Comparison of ENCODE assay signal across 10 mouse cellular contexts in genomic region chr8:86713407-86714188, GRCm38 (mm10). TPM values are rescaled to one million over a fixed set of nuclear protein-coding genes. Genes with fewer than 3 reads are reported as not detected.
DNase-seq lines count a peak whose midpoint lies in the region; ATAC-seq and TF ChIP-seq lines count a peak whose summit lies in the region.
"Had no signal": no experiment of that assay in that cellular context is flagged by ENCODE, and none has a peak within 500 bp of the region (broad histone marks: within the 10 kb centered on the region; RNA-seq: fewer than 3 reads in every experiment).

No protein-coding gene starts in this region.

- no peak overlapping the region for H3K4me2 ChIP-seq in stomach, embryonic 15.5 days
- no peak overlapping the region for H3K4me2 ChIP-seq in stomach, postnatal 0 days (replicated peaks; ENCODE audit: low read depth)
- H3K4me2 ChIP-seq in hindbrain, embryonic 13.5 days, result no peak overlapping the region
- no peak overlapping the region for H3K4me2 ChIP-seq in midbrain, embryonic 11.5 days

- H3K27me3 ChIP-seq in stomach, embryonic 15.5 days (replicated peaks), result no peaks in the 10 kb centered on the region
- no peaks in the 10 kb centered on the region for H3K27me3 ChIP-seq in stomach, postnatal 0 days (ENCODE audit: control insufficient read depth, insufficient read depth, low read length)
- no peaks in the 10 kb centered on the region for H3K27me3 ChIP-seq in hindbrain, embryonic 13.5 days
- H3K27me3 ChIP-seq in midbrain, embryonic 11.5 days (ENCODE audit: control insufficient read depth, insufficient read depth, low read length), result no peaks in the 10 kb centered on the region

- H3K4me1 ChIP-seq in stomach, embryonic 15.5 days, result no peaks in the 10 kb centered on the region
- no peaks in the 10 kb centered on the region for H3K4me1 ChIP-seq in stomach, postnatal 0 days (replicated peaks; ENCODE audit: control insufficient read depth, insufficient read depth)
- peaks cover 26% of the 10 kb centered on the region for H3K4me1 ChIP-seq in hindbrain, embryonic 13.5 days (replicated peaks)
- H3K4me1 ChIP-seq in midbrain, embryonic 11.5 days (ENCODE audit: control insufficient read depth, insufficient read depth, low read length), result peaks cover 7% of the 10 kb centered on the region

- no peak overlapping the region for H3K4me3 ChIP-seq in stomach, embryonic 15.5 days (replicated peaks)
- no peak overlapping the region for H3K4me3 ChIP-seq in stomach, postnatal 0 days (ENCODE audit: low read depth, low read length)
- H3K4me3 ChIP-seq in hindbrain, embryonic 13.5 days, result no peak overlapping the region
- H3K4me3 ChIP-seq in midbrain, embryonic 11.5 days (ENCODE audit: low read depth, low read length), result no peak overlapping the region
- H3K4me3 ChIP-seq: erythroblast, embryonic 14.5 days had no signal

- no peak for DNase-seq in stomach, postnatal 0 days (ENCODE audit: low spot score)
- peak; percentile 90 for DNase-seq in midbrain, embryonic 11.5 days (ENCODE audit: low spot score, missing footprints)
- DNase-seq in thymus, postnatal 0 days (ENCODE audit: low spot score), result no peak
- no peak for DNase-seq in urinary bladder, postnatal 25 days (ENCODE audit: low spot score)
- no peak for DNase-seq in ovary, postnatal 14 days (ENCODE audit: low spot score)
- DNase-seq in gastrocnemius, postnatal 4 days (ENCODE audit: low spot score in 2 of 2), result no peak

- ATAC-seq in stomach, embryonic 15.5 days (ENCODE audit: insufficient read depth, low FRiP score, low read depth), result no peak
- ATAC-seq in stomach, postnatal 0 days (ENCODE audit: low FRiP score, low TSS enrichment), result no peak
- peak; percentile 82 for ATAC-seq in hindbrain, embryonic 13.5 days (ENCODE audit: low FRiP score)
- ATAC-seq in midbrain, embryonic 11.5 days (ENCODE audit: low FRiP score), result peak; percentile 86

- H3K27ac ChIP-seq in stomach, embryonic 15.5 days, result peak overlapping the region; percentile 31; the same call in 1 of the 2 replicates
- no peak overlapping the region for H3K27ac ChIP-seq in stomach, postnatal 0 days (replicated peaks)
- H3K27ac ChIP-seq in hindbrain, embryonic 13.5 days, result peak overlapping the region; percentile 60
- peak overlapping the region; percentile 70 for H3K27ac ChIP-seq in midbrain, embryonic 11.5 days (ENCODE audit: low read depth, low read length)
- H3K27ac ChIP-seq: liver, embryonic 14.5 days had no signal

- H3K9ac ChIP-seq in stomach, embryonic 15.5 days, result no peak overlapping the region
- H3K9ac ChIP-seq in stomach, postnatal 0 days (ENCODE audit: low read length), result no peak overlapping the region
- no peak overlapping the region for H3K9ac ChIP-seq in hindbrain, embryonic 13.5 days
- H3K9ac ChIP-seq in midbrain, embryonic 11.5 days (ENCODE audit: low read length), result no peak overlapping the region
- H3K9ac ChIP-seq: liver, embryonic 14.5 days had no signal

- no peaks in the 10 kb centered on the region for H3K9me3 ChIP-seq in stomach, embryonic 15.5 days
- no peaks in the 10 kb centered on the region for H3K9me3 ChIP-seq in stomach, postnatal 0 days (ENCODE audit: control insufficient read depth, low read length)
- no peaks in the 10 kb centered on the region for H3K9me3 ChIP-seq in hindbrain, embryonic 13.5 days
- no peaks in the 10 kb centered on the region for H3K9me3 ChIP-seq in midbrain, embryonic 11.5 days (ENCODE audit: control insufficient read depth, low read length)

- 63% methylated on average over 14 of the region's 14 CpGs for WGBS in stomach, embryonic 15.5 days
- 72% methylated on average over 14 of the region's 14 CpGs for WGBS in stomach, postnatal 0 days
- WGBS in hindbrain, embryonic 13.5 days, result 41% methylated on average over 14 of the region's 14 CpGs
- WGBS in midbrain, embryonic 11.5 days, result 67% methylated on average over 14 of the region's 14 CpGs

- TF ChIP-seq CTCF in stomach, postnatal 0 days (IDR thresholded peaks at IDR 0.05; ENCODE audit: low read depth), result no peak

- TF ChIP-seq EP300 in stomach, postnatal 0 days (optimal IDR thresholded peaks at IDR 0.05), result no peak

- peaks cover 10% of the 10 kb centered on the region for H3K36me3 ChIP-seq in stomach, embryonic 15.5 days
- H3K36me3 ChIP-seq in stomach, postnatal 0 days (ENCODE audit: control insufficient read depth, insufficient read depth, low read length), result peaks cover 5% of the 10 kb centered on the region; the same call in 1 of the 2 replicates
- peaks cover 24% of the 10 kb centered on the region for H3K36me3 ChIP-seq in hindbrain, embryonic 13.5 days
- H3K36me3 ChIP-seq in midbrain, embryonic 11.5 days (ENCODE audit: control insufficient read depth, insufficient read depth, low read length), result no peaks in the 10 kb centered on the region

RNA-seq across cellular contexts. Expression of gene Gm10638, which starts 31.9 kb away (rescaled TPM):
- 3.6 and 3.7 TPM in 2 replicates for polyA plus RNA-seq in stomach, embryonic 15.5 days (2015; fragmentation: Nextera tagmentation; extraction: Ambion mirVana)
- polyA plus RNA-seq in stomach, postnatal 0 days (2015; fragmentation: Nextera tagmentation; extraction: Ambion mirVana), result 6.9 and 8.5 TPM in 2 replicates
- 7.5 and 7.8 TPM in 2 replicates for polyA plus RNA-seq in hindbrain, embryonic 13.5 days (2015; fragmentation: Nextera tagmentation; extraction: Ambion mirVana)
- 6.1 and 7.8 TPM in 2 replicates for polyA plus RNA-seq in midbrain, embryonic 11.5 days (2014; fragmentation: Nextera tagmentation; extraction: Ambion mirVana)
- polyA plus RNA-seq in thymus, postnatal 0 days (2015; fragmentation: Nextera tagmentation; extraction: Ambion mirVana), result 4.5 and 4.8 TPM in 2 replicates
- 1 to 10 TPM; 6.7 to 8.3 TPM for total RNA-seq in gastrocnemius, postnatal 4 days (2021)

RNA-seq across cellular contexts. Expression of gene Siah1a, which starts 32.1 kb away (rescaled TPM):
- polyA plus RNA-seq in stomach, embryonic 15.5 days (2015; fragmentation: Nextera tagmentation; extraction: Ambion mirVana), result 38.3 and 40.7 TPM in 2 replicates
- polyA plus RNA-seq in stomach, postnatal 0 days (2015; fragmentation: Nextera tagmentation; extraction: Ambion mirVana), result 36.3 and 41.0 TPM in 2 replicates
- polyA plus RNA-seq in hindbrain, embryonic 13.5 days (2015; fragmentation: Nextera tagmentation; extraction: Ambion mirVana), result 85.7 and 88.6 TPM in 2 replicates
- polyA plus RNA-seq in midbrain, embryonic 11.5 days (2014; fragmentation: Nextera tagmentation; extraction: Ambion mirVana), result 77.6 and 90.5 TPM in 2 replicates
- polyA plus RNA-seq in thymus, postnatal 0 days (2015; fragmentation: Nextera tagmentation; extraction: Ambion mirVana), result 36.4 and 41.5 TPM in 2 replicates
- 10 to 100 TPM; 21.4 to 26.0 TPM for total RNA-seq in gastrocnemius, postnatal 4 days (2021)

Comparison
In these comparisons a context has a peak if more than half of its experiments do, and no peak if none do; other contexts are left out.
1. ATAC-seq: peak in hindbrain, embryonic 13.5 days (single experiment) and midbrain, embryonic 11.5 days (single experiment); none in stomach, embryonic 15.5 days (single experiment) and stomach, postnatal 0 days (single experiment).